Mouse (Mus musculus): ENCODE results near the gene Ren1. TPM values are rescaled to one million over a fixed set of nuclear protein-coding genes. Genes with fewer than 3 reads are reported as not detected.

The Ren1 gene
- total RNA-seq, 2 experiments from 2014 or later = not detected

DNA sequence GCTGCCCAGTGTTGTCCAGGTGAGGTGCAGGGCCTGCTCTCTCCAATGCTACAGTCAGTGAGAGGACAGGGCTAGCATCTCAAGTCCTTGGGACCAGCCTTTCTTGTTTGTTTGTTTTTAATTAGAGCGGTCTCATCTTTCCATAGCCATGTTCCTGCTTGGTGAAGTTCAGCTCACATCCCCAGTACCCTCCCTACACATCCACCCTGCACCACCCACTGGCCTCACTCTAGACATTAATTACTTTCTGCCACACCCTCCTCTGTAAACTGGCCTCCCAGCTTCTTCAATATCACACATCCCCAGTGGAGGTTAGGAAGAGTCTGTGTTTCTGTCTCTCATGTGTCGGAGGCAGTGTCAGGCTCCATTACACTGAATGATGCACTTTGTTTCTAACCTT is 6.0 kb upstream of the Ren1 start:
- no peak for DNase-seq

GRCm38 (mm10) chr1:133346531-133346930 is 3.8 kb upstream of the Ren1 start:
- no peak for DNase-seq

- DNase-seq = no peak
These were observed 3.1 kb upstream of the Ren1 start for GRCm38 (mm10) chr1:133347226-133347625.

- DNase-seq = no peak
These were observed 2.4 kb upstream of the Ren1 start for GRCm38 (mm10) chr1:133347693-133348520.

GRCm38 (mm10) chr1:133351762-133352161 is 1.5 kb downstream of the Ren1 start:
- DNase-seq = no peak

DNA sequence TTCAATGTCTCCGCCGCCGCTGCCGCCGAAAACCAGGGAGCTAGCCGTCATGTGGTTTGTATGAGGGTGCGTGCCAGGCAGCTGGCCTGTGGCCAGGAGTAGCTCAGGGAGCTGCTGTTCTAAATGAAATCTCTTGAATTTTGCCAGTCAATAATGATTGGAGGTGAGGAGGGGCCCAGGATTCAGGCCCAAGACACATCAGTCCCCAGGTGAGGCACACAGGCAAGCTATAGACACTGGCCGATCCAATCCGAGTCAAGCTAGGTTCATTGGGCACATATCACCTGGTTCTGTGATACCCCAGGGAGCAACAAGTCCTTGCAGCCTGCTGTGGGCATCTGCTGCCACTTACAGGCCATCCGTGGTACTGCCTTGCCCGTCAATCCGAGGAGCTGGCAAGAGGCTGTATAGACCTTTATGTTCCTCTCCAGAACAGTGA is 3.1 kb downstream of the Ren1 start:
- peak; percentile 36 for DNase-seq

- DNase-seq = no peak
These were observed 5.2 kb downstream of the Ren1 start for GRCm38 (mm10) chr1:133355469-133355868.

GRCm38 (mm10) chr1:133355912-133356311 is 5.6 kb downstream of the Ren1 start:
- no peak for DNase-seq

DNA sequence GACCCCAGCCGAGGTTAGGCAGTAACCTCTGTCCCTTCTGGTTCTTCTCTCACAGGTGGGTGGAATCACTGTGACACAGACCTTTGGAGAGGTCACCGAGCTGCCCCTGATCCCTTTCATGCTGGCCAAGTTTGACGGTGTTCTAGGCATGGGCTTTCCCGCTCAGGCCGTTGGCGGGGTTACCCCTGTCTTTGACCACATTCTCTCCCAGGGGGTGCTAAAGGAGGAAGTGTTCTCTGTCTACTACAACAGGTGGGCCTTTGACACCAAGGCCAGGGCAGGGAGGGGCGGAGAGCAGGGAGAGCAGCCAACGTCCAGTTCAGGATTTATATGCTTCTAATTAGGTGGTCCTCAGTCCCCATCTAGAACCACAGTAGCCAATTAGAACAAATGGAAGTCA is 6.0 kb downstream of the Ren1 start:
- DNase-seq = no peak

DNA sequence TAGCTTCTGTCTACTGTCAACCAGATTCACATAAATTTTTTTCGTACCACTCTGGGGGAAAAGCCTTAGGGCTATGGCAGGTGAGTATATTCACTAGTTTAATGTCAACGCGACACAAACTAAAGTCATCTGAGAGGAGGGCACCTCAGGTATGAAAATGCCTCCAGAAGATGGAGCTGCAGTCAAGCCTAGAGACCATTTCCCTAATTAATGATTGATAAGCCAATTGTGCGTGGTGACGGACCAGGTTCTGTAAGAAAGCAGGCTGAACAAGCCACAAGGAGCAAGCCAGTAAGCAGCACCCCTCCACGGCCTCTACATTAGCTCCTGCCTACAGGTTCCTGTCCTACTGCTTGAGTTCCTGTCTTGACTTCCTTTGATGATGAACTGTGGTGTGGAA is 10.7 kb downstream of the Ren1 start:
- no peak for DNase-seq

- no peak for DNase-seq
These were observed 11.8 kb downstream of the Ren1 start for GRCm38 (mm10) chr1:133362103-133362502.

DNA sequence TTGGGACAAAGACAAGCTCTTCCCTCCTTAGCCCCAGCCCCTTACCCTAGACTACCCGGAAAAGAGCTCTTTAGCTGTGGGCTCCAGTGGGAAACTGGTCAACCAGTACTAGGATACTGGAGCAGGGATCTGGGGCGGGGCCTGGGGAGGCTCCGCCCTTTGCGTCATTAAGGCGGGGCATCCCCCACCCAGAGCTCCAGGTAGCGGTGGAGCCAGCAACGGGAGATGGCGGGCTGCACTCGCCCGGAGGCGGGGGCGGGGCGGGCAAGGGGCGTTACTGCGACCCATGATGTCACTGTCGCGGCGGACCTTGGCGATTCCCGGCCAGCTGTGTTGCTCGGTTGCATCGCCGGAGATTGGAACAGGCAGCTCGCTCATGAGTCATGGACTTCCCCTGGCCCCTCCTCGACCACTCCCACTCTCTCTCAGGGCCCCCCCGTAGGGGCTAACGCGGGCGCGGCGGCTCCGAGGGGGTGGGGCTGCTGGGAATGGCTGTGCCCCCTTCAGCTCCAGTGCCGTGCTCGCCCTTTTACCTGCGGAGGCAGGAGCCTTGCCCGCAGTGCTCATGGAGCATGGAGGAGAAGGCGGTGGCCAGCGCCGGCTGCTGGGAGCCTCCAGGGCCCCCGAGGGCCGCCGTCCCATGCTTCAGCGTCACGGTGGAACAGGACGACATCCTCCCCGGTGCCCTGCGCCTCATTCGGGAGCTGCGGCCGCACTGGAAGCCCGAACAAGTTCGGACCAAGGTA is 13.1 kb downstream of the Ren1 start, which contains the start of gene Etnk2:
Gene Etnk2 (plus strand): TSS at position 297 of the 746 bp plus-strand sequence.
- DNase-seq = peak; percentile 79

DNA sequence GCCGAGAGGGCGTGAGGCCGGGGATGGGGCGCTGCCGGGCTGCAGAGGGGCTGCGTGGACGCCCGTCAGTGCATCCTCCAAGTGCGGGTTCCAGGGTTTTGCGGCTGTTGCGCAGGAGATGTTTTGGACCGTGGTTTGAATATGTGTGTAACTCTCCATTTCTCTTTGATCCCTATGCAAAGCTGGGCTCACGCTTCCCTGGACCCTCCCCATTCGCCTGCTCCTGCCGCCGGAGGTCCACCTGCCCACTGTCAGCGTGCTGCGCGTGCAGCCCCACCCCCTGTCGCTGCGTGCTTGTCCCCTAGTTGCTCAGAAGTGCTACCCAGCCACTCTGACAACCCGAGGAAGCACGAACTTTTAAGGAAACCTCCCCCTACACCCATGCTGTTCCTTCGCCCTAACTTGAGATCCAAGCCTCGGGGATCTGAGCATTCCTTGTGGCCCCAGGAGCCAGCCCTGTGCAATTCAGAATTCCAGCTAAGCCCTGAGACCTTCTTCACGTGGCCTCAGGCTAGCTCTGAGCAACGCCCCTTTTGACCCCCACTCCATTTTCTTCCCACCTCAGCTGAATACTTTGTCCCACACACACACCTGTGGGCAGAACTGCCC is 13.8 kb downstream of the Ren1 start:
- no peak for DNase-seq

DNA sequence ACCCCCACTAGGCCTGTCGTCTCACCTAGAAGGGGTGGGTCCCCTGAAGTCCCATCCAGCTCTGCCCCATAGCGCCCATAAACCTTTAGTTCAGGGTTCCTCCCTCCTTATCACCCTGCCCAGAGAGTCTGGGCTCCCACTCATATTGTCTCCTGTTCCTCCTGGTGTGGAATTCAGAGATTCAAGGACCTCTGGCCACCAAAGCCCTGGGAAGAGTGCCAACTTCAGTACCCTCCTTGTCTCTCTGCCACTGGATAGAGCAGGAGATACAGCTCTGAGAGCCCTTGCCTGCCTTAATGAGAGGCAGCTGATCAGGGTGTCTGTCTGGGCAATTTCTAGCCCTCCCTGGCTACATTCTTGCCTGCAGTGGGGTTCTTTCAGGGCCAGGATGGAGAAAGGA is 14.6 kb downstream of the Ren1 start:
- no peak for DNase-seq

DNA sequence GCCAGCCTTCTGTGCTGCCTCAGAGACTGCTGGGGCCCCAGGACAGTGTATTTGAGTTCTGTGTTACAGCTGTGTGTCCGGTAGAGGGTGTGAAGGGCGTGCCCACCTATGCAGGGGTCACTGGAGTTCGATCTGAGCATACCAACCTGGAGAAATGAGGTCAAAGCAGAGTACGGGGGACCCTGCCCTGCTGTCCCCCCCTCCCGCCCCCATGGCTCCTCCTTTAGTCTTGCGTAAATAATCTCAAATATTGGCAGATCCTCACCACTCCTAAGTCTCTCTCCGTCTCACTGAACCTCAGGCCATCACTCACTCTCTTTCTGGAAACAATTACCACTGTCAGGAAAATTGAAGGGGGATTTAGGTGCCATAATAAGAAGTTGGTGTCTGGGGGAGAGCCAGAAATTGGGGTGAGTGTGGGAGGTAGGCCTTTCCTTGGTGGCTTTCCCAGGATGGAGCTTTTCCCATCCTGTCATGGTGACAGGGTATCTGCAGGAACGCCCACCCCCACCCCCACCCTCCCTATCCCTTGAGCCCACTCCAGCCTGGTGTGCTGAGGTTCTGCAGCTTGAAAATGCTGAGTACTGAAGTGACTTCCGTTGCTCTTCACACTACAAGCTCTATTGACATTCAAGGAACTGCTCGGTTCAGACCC is 16.8 kb downstream of the Ren1 start:
- DNase-seq = no peak

GRCm38 (mm10) chr1:133367606-133368488 is 17.5 kb downstream of the Ren1 start:
- DNase-seq = no peak

GRCm38 (mm10) chr1:133368644-133369043 is 18.3 kb downstream of the Ren1 start:
- no peak for DNase-seq

DNA sequence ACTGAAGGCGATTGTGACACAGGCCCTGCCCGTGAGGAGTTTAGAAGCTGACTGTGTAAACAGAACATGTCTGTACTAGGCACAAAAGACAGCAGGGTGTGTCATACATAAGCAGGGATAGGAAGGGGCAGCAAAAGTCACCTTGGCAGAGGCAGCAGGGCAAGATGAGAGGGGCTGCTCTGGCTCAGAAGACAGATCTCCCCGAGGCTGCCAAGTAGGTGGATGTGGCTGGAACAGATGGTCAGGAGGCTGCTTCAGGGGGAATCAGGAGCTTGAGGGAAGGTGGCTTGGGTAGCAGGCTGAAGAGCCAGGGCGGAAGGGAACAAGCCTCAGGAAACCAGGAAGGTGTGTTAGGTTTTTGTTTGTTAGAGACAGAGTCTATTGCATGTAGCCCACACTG is 20.0 kb downstream of the Ren1 start:
- DNase-seq = no peak

- DNase-seq = no peak
These were observed 21.1 kb downstream of the Ren1 start for GRCm38 (mm10) chr1:133371431-133371830.

GRCm38 (mm10) chr1:133372113-133372512 is 21.8 kb downstream of the Ren1 start:
- DNase-seq = no peak

DNA sequence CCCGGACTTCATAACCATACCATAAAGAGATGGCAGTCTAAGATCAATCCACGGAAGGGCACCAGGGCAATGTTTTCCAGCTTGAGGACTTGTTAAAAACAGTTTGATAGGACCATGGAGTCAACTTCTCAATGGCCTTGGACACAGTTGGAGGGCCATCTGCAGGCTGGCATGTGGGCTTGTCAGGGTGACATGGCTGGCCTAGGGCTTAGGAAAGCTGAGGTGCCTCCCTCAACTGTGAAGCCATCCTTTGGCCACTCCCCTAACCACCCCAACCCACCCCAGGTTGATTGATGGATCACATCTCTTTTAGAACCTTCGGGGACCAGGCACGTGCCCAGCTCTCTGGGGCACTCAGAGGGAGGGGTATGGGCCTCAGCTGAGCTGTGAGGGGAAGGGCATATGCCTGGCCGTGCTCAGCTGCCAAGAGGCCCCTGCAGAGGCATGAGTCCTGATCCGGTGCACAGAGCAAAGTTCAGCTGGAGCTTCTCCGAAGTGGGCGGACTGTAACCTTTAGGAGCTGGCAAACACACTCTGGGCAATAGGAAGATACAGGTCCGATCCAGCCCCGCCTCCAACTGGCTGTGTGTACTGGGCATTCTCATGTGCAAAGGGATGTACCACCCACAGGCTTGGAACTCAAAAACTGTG is 25.5 kb downstream of the Ren1 start:
- no peak for DNase-seq

Data from gastrocnemius, postnatal 25 days (tissue).